In genomic region chr11:82889524-82890341, GRCm38 (mm10) we compare ENCODE assay signal across 8 mouse cellular contexts. TPM values are rescaled to one million over a fixed set of nuclear protein-coding genes. Genes with fewer than 3 reads are reported as not detected.
DNase-seq lines count a peak whose midpoint lies in the region; ATAC-seq and TF ChIP-seq lines count a peak whose summit lies in the region.

No protein-coding gene starts in this region.

- TF ChIP-seq CTCF in intestine, postnatal 0 days (IDR thresholded peaks at IDR 0.05; ENCODE audit: low read depth), result 0 out of 2 replicates have a peak, but pooled peaks have one; percentile 19

- H3K36me3 ChIP-seq in forebrain, embryonic 13.5 days (ENCODE audit: poor library complexity, severe bottlenecking), result no peaks in the 10 kb centered on the region
- 0 out of 2 replicates have a peak, but pooled peaks cover 2% of the 10 kb centered on the region for H3K36me3 ChIP-seq in intestine, postnatal 0 days (ENCODE audit: control insufficient read depth, insufficient read depth)
- H3K36me3 ChIP-seq in stomach, embryonic 15.5 days, result no peaks in the 10 kb centered on the region

- whole genome bisulfite sequencing in forebrain, embryonic 13.5 days, result 4% methylated on average over 29 of the region's 31 CpGs
- 3% methylated on average over 31 of the region's 31 CpGs for WGBS in intestine, postnatal 0 days
- WGBS in stomach, embryonic 15.5 days, result 6% methylated on average over 28 of the region's 31 CpGs

- peak; percentile 13 for DNase-seq in right cerebral cortex, adult 18-20 months
- no peak for DNase-seq in right cerebral cortex, postnatal 36 days (ENCODE audit: low spot score in 2 of 2)
- peak; percentile 52 for DNase-seq in adipocyte (ENCODE audit: low spot score)
- DNase-seq in lung, postnatal 10 days, result peak; percentile 32
- DNase-seq in frontal cortex, postnatal 14 days (ENCODE audit: low spot score in 2 of 2), result no peak

- H3K9ac ChIP-seq in forebrain, embryonic 13.5 days, result peak overlapping the region; percentile 75
- H3K9ac ChIP-seq in intestine, postnatal 0 days (ENCODE audit: low read depth, low read length), result peak overlapping the region; percentile 73
- peak overlapping the region; percentile 62 for H3K9ac ChIP-seq in stomach, embryonic 15.5 days

- H3K4me1 ChIP-seq in forebrain, embryonic 13.5 days, result peaks cover 21% of the 10 kb centered on the region
- no peaks in the 10 kb centered on the region; the same call in 1 of the 2 replicates for H3K4me1 ChIP-seq in intestine, postnatal 0 days (replicated peaks; ENCODE audit: control insufficient read depth, insufficient read depth, low read length)
- H3K4me1 ChIP-seq in stomach, embryonic 15.5 days, result peaks cover 15% of the 10 kb centered on the region

- peaks cover 17% of the 10 kb centered on the region for H3K27me3 ChIP-seq in forebrain, embryonic 13.5 days
- no peaks in the 10 kb centered on the region; the same call in 1 of the 2 replicates for H3K27me3 ChIP-seq in intestine, postnatal 0 days (replicated peaks; ENCODE audit: control insufficient read depth, insufficient read depth, low read length)
- H3K27me3 ChIP-seq in stomach, embryonic 15.5 days (replicated peaks), result 0 out of 2 replicates have a peak, but pooled peaks cover 3% of the 10 kb centered on the region

- H3K4me3 ChIP-seq in forebrain, embryonic 13.5 days, result peak overlapping the region; percentile 57
- H3K4me3 ChIP-seq in intestine, postnatal 0 days (ENCODE audit: low read depth, low read length), result peak overlapping the region; percentile 61
- peak overlapping the region; percentile 61 for H3K4me3 ChIP-seq in stomach, embryonic 15.5 days (replicated peaks)

- H3K9me3 ChIP-seq in forebrain, embryonic 13.5 days (replicated peaks), result no peaks in the 10 kb centered on the region
- no peaks in the 10 kb centered on the region for H3K9me3 ChIP-seq in intestine, postnatal 0 days (ENCODE audit: control insufficient read depth)
- no peaks in the 10 kb centered on the region for H3K9me3 ChIP-seq in stomach, embryonic 15.5 days

- peak overlapping the region; percentile 91 for H3K4me2 ChIP-seq in forebrain, embryonic 13.5 days
- H3K4me2 ChIP-seq in intestine, postnatal 0 days (replicated peaks; ENCODE audit: low read depth), result peak overlapping the region; percentile 81
- H3K4me2 ChIP-seq in stomach, embryonic 15.5 days, result peak overlapping the region; percentile 85

- ATAC-seq in forebrain, embryonic 13.5 days, result peak; percentile 61
- peak; percentile 57 for ATAC-seq in intestine, postnatal 0 days
- ATAC-seq in stomach, embryonic 15.5 days (ENCODE audit: insufficient read depth, low FRiP score, low read depth), result peak; percentile 15; the same call in 1 of the 2 replicates

- H3K27ac ChIP-seq in forebrain, embryonic 13.5 days, result peak overlapping the region; percentile 25; the same call in 1 of the 2 replicates
- peak overlapping the region; percentile 57 for H3K27ac ChIP-seq in intestine, postnatal 0 days (ENCODE audit: low read depth, low read length)
- H3K27ac ChIP-seq in stomach, embryonic 15.5 days, result peak overlapping the region; percentile 70

RNA-seq across cellular contexts. Expression of gene Rad51d, which starts 0.7 kb away (rescaled TPM):
- 10.9 and 12.8 TPM in 2 replicates for polyA plus RNA-seq in forebrain, embryonic 13.5 days (2015; fragmentation: Nextera tagmentation; extraction: Ambion mirVana)
- polyA plus RNA-seq in intestine, postnatal 0 days (2015; fragmentation: Nextera tagmentation; extraction: Ambion mirVana), result 9.1 and 9.7 TPM in 2 replicates
- 13.6 and 14.8 TPM in 2 replicates for polyA plus RNA-seq in stomach, embryonic 15.5 days (2015; fragmentation: Nextera tagmentation; extraction: Ambion mirVana)

RNA-seq across cellular contexts. Expression of gene Fndc8, which starts 2.2 kb away (rescaled TPM):
- polyA plus RNA-seq in forebrain, embryonic 13.5 days (2015; fragmentation: Nextera tagmentation; extraction: Ambion mirVana), result 0.22 and 0.42 TPM in 2 replicates
- polyA plus RNA-seq in intestine, postnatal 0 days (2015; fragmentation: Nextera tagmentation; extraction: Ambion mirVana), result 0.09 and 0.16 TPM in 2 replicates
- 0.13 and 0.15 TPM in 2 replicates for polyA plus RNA-seq in stomach, embryonic 15.5 days (2015; fragmentation: Nextera tagmentation; extraction: Ambion mirVana)

RNA-seq across cellular contexts. Expression of gene Nle1, which starts 18.5 kb away (rescaled TPM):
- 28.1 and 35.9 TPM in 2 replicates for polyA plus RNA-seq in forebrain, embryonic 13.5 days (2015; fragmentation: Nextera tagmentation; extraction: Ambion mirVana)
- polyA plus RNA-seq in intestine, postnatal 0 days (2015; fragmentation: Nextera tagmentation; extraction: Ambion mirVana), result 8.0 and 10.2 TPM in 2 replicates
- polyA plus RNA-seq in stomach, embryonic 15.5 days (2015; fragmentation: Nextera tagmentation; extraction: Ambion mirVana), result 30.7 and 31.1 TPM in 2 replicates

RNA-seq across cellular contexts. Expression of gene Rffl, which starts 18.7 kb away (rescaled TPM):
- polyA plus RNA-seq in forebrain, embryonic 13.5 days (2015; fragmentation: Nextera tagmentation; extraction: Ambion mirVana), result 14.4 and 15.1 TPM in 2 replicates
- 9.7 and 9.8 TPM in 2 replicates for polyA plus RNA-seq in intestine, postnatal 0 days (2015; fragmentation: Nextera tagmentation; extraction: Ambion mirVana)
- polyA plus RNA-seq in stomach, embryonic 15.5 days (2015; fragmentation: Nextera tagmentation; extraction: Ambion mirVana), result 17.5 and 20.2 TPM in 2 replicates

RNA-seq across cellular contexts. Expression of gene Unc45b, which starts 20.6 kb away (rescaled TPM):
- 0.25 and 0.40 TPM in 2 replicates for polyA plus RNA-seq in forebrain, embryonic 13.5 days (2015; fragmentation: Nextera tagmentation; extraction: Ambion mirVana)
- 1.6 and 1.9 TPM in 2 replicates for polyA plus RNA-seq in intestine, postnatal 0 days (2015; fragmentation: Nextera tagmentation; extraction: Ambion mirVana)
- 2.5 and 2.6 TPM in 2 replicates for polyA plus RNA-seq in stomach, embryonic 15.5 days (2015; fragmentation: Nextera tagmentation; extraction: Ambion mirVana)

Comparison
In these comparisons a context has a peak if more than half of its experiments do, and no peak if none do; other contexts are left out.
1. DNase-seq: peak in right cerebral cortex, adult 18-20 months (single experiment), adipocyte (single experiment) and lung, postnatal 10 days (single experiment); none in right cerebral cortex, postnatal 36 days (0 of 2) and frontal cortex, postnatal 14 days (0 of 2).
2. Peak in every context shown above with its lines, with median percentiles within 50 percentile points of each other: ATAC-seq, H3K27ac ChIP-seq, H3K4me2 ChIP-seq, H3K4me3 ChIP-seq and H3K9ac ChIP-seq.